Mouse (Mus musculus): ENCODE data around the gene Rnf216. TPM values are rescaled to one million over a fixed set of nuclear protein-coding genes. Genes with fewer than 3 reads are reported as not detected.

The Rnf216 gene
- polyA plus RNA-seq, 1 experiment from 2014 or later = 40.6 TPM

- H3K27me3 ChIP-seq (ENCODE audit: insufficient read depth, poor library complexity, severe bottlenecking) = no peaks in the 10 kb centered on the region
- no peaks in the 10 kb centered on the region for H3K9me3 ChIP-seq
- 69% methylated on average over 5 of the region's 5 CpGs for WGBS
- H3K4me3 ChIP-seq = no peak overlapping the region
- peaks cover 57% of the 10 kb centered on the region for H3K36me3 ChIP-seq
- peaks cover 14% of the 10 kb centered on the region for H3K4me1 ChIP-seq
- DNase-seq (ENCODE audit: low spot score) = no peak
- peak overlapping the region; percentile 42; the same call in 1 of the 2 replicates for H3K27ac ChIP-seq
These were observed 95.4 kb downstream of the Rnf216 start for GRCm38 (mm10) chr5:143017401-143017800.

GRCm38 (mm10) chr5:143009383-143009782, 103.4 kb downstream of the Rnf216 start:
- no peak for DNase-seq (ENCODE audit: low spot score)
- no peaks in the 10 kb centered on the region for H3K27me3 ChIP-seq (ENCODE audit: insufficient read depth, poor library complexity, severe bottlenecking)
- H3K36me3 ChIP-seq = peaks cover 51% of the 10 kb centered on the region
- WGBS = 82% methylated on average over 11 of the region's 11 CpGs
- H3K4me3 ChIP-seq = no peak overlapping the region
- no peak overlapping the region for H3K27ac ChIP-seq
- H3K9me3 ChIP-seq = no peaks in the 10 kb centered on the region
- H3K4me1 ChIP-seq = 0 out of 2 replicates have a peak, but pooled peaks cover 3% of the 10 kb centered on the region

- Histone ChIP-seq H3K4me1 (peaks cover 56% of the 10 kb centered on the region), H3K27me3 (ENCODE audit: insufficient read depth, poor library complexity, severe bottlenecking) (no peaks in the 10 kb centered on the region), H3K27ac (peak overlapping the region; percentile 88), H3K4me3 (peak overlapping the region; percentile 27; the same call in 1 of the 2 replicates), H3K9me3 (no peaks in the 10 kb centered on the region), H3K36me3 (peaks cover 11% of the 10 kb centered on the region)
- no peak for DNase-seq (ENCODE audit: low spot score)
- WGBS = 35% methylated on average over 9 of the region's 9 CpGs
These were observed 111.9 kb downstream of the Rnf216 start for GRCm38 (mm10) chr5:143000654-143001500.

GRCm38 (mm10) chr5:143000091-143000490, 112.7 kb downstream of the Rnf216 start:
- Histone ChIP-seq H3K27me3 (ENCODE audit: insufficient read depth, poor library complexity, severe bottlenecking) (no peaks in the 10 kb centered on the region), H3K27ac (peak overlapping the region; percentile 88), H3K4me1 (peaks cover 56% of the 10 kb centered on the region), H3K4me3 (0 out of 2 replicates have a peak overlapping the region, but pooled peaks have one; percentile 3), H3K9me3 (no peaks in the 10 kb centered on the region), H3K36me3 (peaks cover 11% of the 10 kb centered on the region)
- 11% methylated on average over 4 of the region's 4 CpGs for WGBS
- DNase-seq (ENCODE audit: low spot score) = no peak

- 45% methylated on average over 2 of the region's 2 CpGs for WGBS
- Histone ChIP-seq H3K4me1 (peaks cover 56% of the 10 kb centered on the region), H3K9me3 (no peaks in the 10 kb centered on the region), H3K27me3 (ENCODE audit: insufficient read depth, poor library complexity, severe bottlenecking) (no peaks in the 10 kb centered on the region), H3K27ac (peak overlapping the region; percentile 77), H3K36me3 (peaks cover 20% of the 10 kb centered on the region), H3K4me3 (no peak overlapping the region)
- DNase-seq (ENCODE audit: low spot score) = no peak
These were observed 114.6 kb downstream of the Rnf216 start for GRCm38 (mm10) chr5:142998171-142998570.

- no peak overlapping the region for H3K4me3 ChIP-seq
- no peaks in the 10 kb centered on the region for H3K9me3 ChIP-seq
- WGBS = 65% methylated on average over 9 of the region's 9 CpGs
- no peaks in the 10 kb centered on the region for H3K27me3 ChIP-seq (ENCODE audit: insufficient read depth, poor library complexity, severe bottlenecking)
- H3K36me3 ChIP-seq = peaks cover 26% of the 10 kb centered on the region
- H3K27ac ChIP-seq = peak overlapping the region; percentile 77
- DNase-seq (ENCODE audit: low spot score) = no peak
- H3K4me1 ChIP-seq = peaks cover 50% of the 10 kb centered on the region
These were observed 115.3 kb downstream of the Rnf216 start for GRCm38 (mm10) chr5:142997526-142997925.

GRCm38 (mm10) chr5:142994746-142995145, 118.0 kb downstream of the Rnf216 start:
- H3K9me3 ChIP-seq = no peaks in the 10 kb centered on the region
- 82% methylated on average over 2 of the region's 2 CpGs for WGBS
- peak; percentile 64 for DNase-seq (ENCODE audit: low spot score)
- no peak overlapping the region for H3K27ac ChIP-seq
- H3K4me3 ChIP-seq = no peak overlapping the region
- no peaks in the 10 kb centered on the region for H3K27me3 ChIP-seq (ENCODE audit: insufficient read depth, poor library complexity, severe bottlenecking)
- peaks cover 52% of the 10 kb centered on the region for H3K36me3 ChIP-seq
- H3K4me1 ChIP-seq = peaks cover 24% of the 10 kb centered on the region

- Histone ChIP-seq H3K27ac (no peak overlapping the region), H3K4me3 (no peak overlapping the region), H3K4me1 (0 out of 2 replicates have a peak, but pooled peaks cover 3% of the 10 kb centered on the region), H3K36me3 (peaks cover 41% of the 10 kb centered on the region), H3K9me3 (no peaks in the 10 kb centered on the region), H3K27me3 (ENCODE audit: insufficient read depth, poor library complexity, severe bottlenecking) (no peaks in the 10 kb centered on the region)
- DNase-seq (ENCODE audit: low spot score) = no peak
- 84% methylated on average over 3 of the region's 3 CpGs for WGBS
These were observed 123.6 kb downstream of the Rnf216 start for GRCm38 (mm10) chr5:142989167-142989566.

GRCm38 (mm10) chr5:142988520-142988919, 124.3 kb downstream of the Rnf216 start:
- no peaks in the 10 kb centered on the region for H3K27me3 ChIP-seq (ENCODE audit: insufficient read depth, poor library complexity, severe bottlenecking)
- no peak for DNase-seq (ENCODE audit: low spot score)
- 0 out of 2 replicates have a peak, but pooled peaks cover 3% of the 10 kb centered on the region for H3K4me1 ChIP-seq
- no peak overlapping the region for H3K4me3 ChIP-seq
- no peak overlapping the region for H3K27ac ChIP-seq
- H3K36me3 ChIP-seq = peaks cover 36% of the 10 kb centered on the region
- WGBS = 82% methylated on average over 5 of the region's 5 CpGs
- no peaks in the 10 kb centered on the region for H3K9me3 ChIP-seq

- no peak overlapping the region for H3K27ac ChIP-seq
- no peak overlapping the region for H3K4me3 ChIP-seq
- no peaks in the 10 kb centered on the region for H3K27me3 ChIP-seq (ENCODE audit: insufficient read depth, poor library complexity, severe bottlenecking)
- H3K36me3 ChIP-seq = no peaks in the 10 kb centered on the region
- H3K9me3 ChIP-seq = no peaks in the 10 kb centered on the region
- DNase-seq (ENCODE audit: low spot score) = no peak
- H3K4me1 ChIP-seq = peaks cover 17% of the 10 kb centered on the region
- 83% methylated on average over 10 of the region's 10 CpGs for WGBS
These were observed 128.5 kb downstream of the Rnf216 start for GRCm38 (mm10) chr5:142984271-142984670.

- no peak overlapping the region for H3K4me3 ChIP-seq
- no peaks in the 10 kb centered on the region for H3K27me3 ChIP-seq (ENCODE audit: insufficient read depth, poor library complexity, severe bottlenecking)
- 46% methylated on average over 8 of the region's 8 CpGs for WGBS
- no peaks in the 10 kb centered on the region for H3K9me3 ChIP-seq
- peaks cover 14% of the 10 kb centered on the region for H3K4me1 ChIP-seq
- H3K27ac ChIP-seq = no peak overlapping the region
- no peak for DNase-seq (ENCODE audit: low spot score)
- H3K36me3 ChIP-seq = no peaks in the 10 kb centered on the region
These were observed 129.6 kb downstream of the Rnf216 start for GRCm38 (mm10) chr5:142983174-142983573.

- no peak for DNase-seq (ENCODE audit: low spot score)
- no peak overlapping the region for H3K4me3 ChIP-seq
- H3K36me3 ChIP-seq = no peaks in the 10 kb centered on the region
- H3K4me1 ChIP-seq = peaks cover 17% of the 10 kb centered on the region
- H3K9me3 ChIP-seq = no peaks in the 10 kb centered on the region
- peak overlapping the region; percentile 80 for H3K27ac ChIP-seq
- H3K27me3 ChIP-seq (ENCODE audit: insufficient read depth, poor library complexity, severe bottlenecking) = no peaks in the 10 kb centered on the region
- WGBS = 59% methylated on average over 16 of the region's 16 CpGs
These were observed 130.6 kb downstream of the Rnf216 start for GRCm38 (mm10) chr5:142982046-142982801.

- 44% methylated on average over 5 of the region's 5 CpGs for WGBS
- H3K4me3 ChIP-seq = no peak overlapping the region
- no peaks in the 10 kb centered on the region for H3K27me3 ChIP-seq (ENCODE audit: insufficient read depth, poor library complexity, severe bottlenecking)
- 0 out of 2 replicates have a peak overlapping the region, but pooled peaks have one; percentile 22 for H3K27ac ChIP-seq
- H3K4me1 ChIP-seq = peaks cover 28% of the 10 kb centered on the region
- H3K9me3 ChIP-seq = no peaks in the 10 kb centered on the region
- DNase-seq (ENCODE audit: low spot score) = no peak
- peaks cover 27% of the 10 kb centered on the region for H3K36me3 ChIP-seq
These were observed 136.3 kb downstream of the Rnf216 start for GRCm38 (mm10) chr5:142976516-142976915.
